Mouse (Mus musculus): ENCODE data around the gene Slc9a7. TPM values are rescaled to one million over a fixed set of nuclear protein-coding genes. Genes with fewer than 3 reads are reported as not detected.

The Slc9a7 gene
- 4.2 TPM in 1 of 2 replicates, not detected in the other for total RNA-seq (2015; ENCODE audit: low replicate concordance)
- 0.98 TPM in 1 of 2 replicates, not detected in the other for total RNA-seq (2017; ENCODE audit: low replicate concordance)

GRCm38 (mm10) chrX:20291282-20292039 lies at the start of gene Slc9a7:
Gene Slc9a7 (minus strand): TSS chrX:20291807.
- no peak for ATAC-seq (replicated peaks; ENCODE audit: low FRiP score, poor library complexity, severe bottlenecking)

- ATAC-seq (replicated peaks; ENCODE audit: low FRiP score, poor library complexity, severe bottlenecking): no peak
Measured at GRCm38 (mm10) chrX:20335722-20336121, 44.1 kb upstream of the Slc9a7 start.

GRCm38 (mm10) chrX:20332756-20333155 lies 41.1 kb upstream of the Slc9a7 start:
- ATAC-seq (replicated peaks; ENCODE audit: low FRiP score, poor library complexity, severe bottlenecking): no peak

GRCm38 (mm10) chrX:20307215-20307614 lies 15.6 kb upstream of the Slc9a7 start:
- ATAC-seq (replicated peaks; ENCODE audit: low FRiP score, poor library complexity, severe bottlenecking): no peak

- no peak for ATAC-seq (replicated peaks; ENCODE audit: low FRiP score, poor library complexity, severe bottlenecking)
Measured at GRCm38 (mm10) chrX:20305941-20306340, 14.3 kb upstream of the Slc9a7 start.

- no peak for ATAC-seq (replicated peaks; ENCODE audit: low FRiP score, poor library complexity, severe bottlenecking)
Measured at GRCm38 (mm10) chrX:20303280-20303679, 11.7 kb upstream of the Slc9a7 start.

GRCm38 (mm10) chrX:20292040-20292417 lies 422 bp upstream of the Slc9a7 start:
- ATAC-seq (replicated peaks; ENCODE audit: low FRiP score, poor library complexity, severe bottlenecking): no peak

GRCm38 (mm10) chrX:20290715-20291114 lies 892 bp downstream of the Slc9a7 start:
- ATAC-seq (replicated peaks; ENCODE audit: low FRiP score, poor library complexity, severe bottlenecking): no peak

GRCm38 (mm10) chrX:20288674-20289073 lies 2.9 kb downstream of the Slc9a7 start:
- no peak for ATAC-seq (replicated peaks; ENCODE audit: low FRiP score, poor library complexity, severe bottlenecking)

GRCm38 (mm10) chrX:20286254-20286653 lies 5.4 kb downstream of the Slc9a7 start:
- ATAC-seq (replicated peaks; ENCODE audit: low FRiP score, poor library complexity, severe bottlenecking): no peak

GRCm38 (mm10) chrX:20279424-20279823 lies 12.2 kb downstream of the Slc9a7 start:
- ATAC-seq (replicated peaks; ENCODE audit: low FRiP score, poor library complexity, severe bottlenecking): no peak

- ATAC-seq (replicated peaks; ENCODE audit: low FRiP score, poor library complexity, severe bottlenecking): no peak
Measured at GRCm38 (mm10) chrX:20273854-20274253, 17.8 kb downstream of the Slc9a7 start.

- ATAC-seq (replicated peaks; ENCODE audit: low FRiP score, poor library complexity, severe bottlenecking): no peak
Measured at GRCm38 (mm10) chrX:20271980-20272379, 19.6 kb downstream of the Slc9a7 start.

- ATAC-seq (replicated peaks; ENCODE audit: low FRiP score, poor library complexity, severe bottlenecking): no peak
Measured at GRCm38 (mm10) chrX:20269980-20270379, 21.6 kb downstream of the Slc9a7 start.

- no peak for ATAC-seq (replicated peaks; ENCODE audit: low FRiP score, poor library complexity, severe bottlenecking)
Measured at GRCm38 (mm10) chrX:20264370-20264769, 27.2 kb downstream of the Slc9a7 start.

- ATAC-seq (replicated peaks; ENCODE audit: low FRiP score, poor library complexity, severe bottlenecking): no peak
Measured at GRCm38 (mm10) chrX:20228102-20228501, 63.5 kb downstream of the Slc9a7 start.

GRCm38 (mm10) chrX:20221486-20221885 lies 70.1 kb downstream of the Slc9a7 start:
- ATAC-seq (replicated peaks; ENCODE audit: low FRiP score, poor library complexity, severe bottlenecking): no peak

GRCm38 (mm10) chrX:20185616-20186015 lies 106.0 kb downstream of the Slc9a7 start:
- ATAC-seq (replicated peaks; ENCODE audit: low FRiP score, poor library complexity, severe bottlenecking): no peak

GRCm38 (mm10) chrX:20176792-20177191 lies 114.8 kb downstream of the Slc9a7 start:
- ATAC-seq (replicated peaks; ENCODE audit: low FRiP score, poor library complexity, severe bottlenecking): no peak

- no peak for ATAC-seq (replicated peaks; ENCODE audit: low FRiP score, poor library complexity, severe bottlenecking)
Measured at GRCm38 (mm10) chrX:20168430-20168829, 123.2 kb downstream of the Slc9a7 start.

- no peak for ATAC-seq (replicated peaks; ENCODE audit: low FRiP score, poor library complexity, severe bottlenecking)
Measured at GRCm38 (mm10) chrX:20164984-20165383, 126.6 kb downstream of the Slc9a7 start.

- no peak for ATAC-seq (replicated peaks; ENCODE audit: low FRiP score, poor library complexity, severe bottlenecking)
Measured at GRCm38 (mm10) chrX:20162322-20162711, 129.3 kb downstream of the Slc9a7 start.

All from erythroblast, adult 5-6 weeks (primary cell).